ENCODE assay signal across 11 mouse cellular contexts in the genomic region with DNA sequence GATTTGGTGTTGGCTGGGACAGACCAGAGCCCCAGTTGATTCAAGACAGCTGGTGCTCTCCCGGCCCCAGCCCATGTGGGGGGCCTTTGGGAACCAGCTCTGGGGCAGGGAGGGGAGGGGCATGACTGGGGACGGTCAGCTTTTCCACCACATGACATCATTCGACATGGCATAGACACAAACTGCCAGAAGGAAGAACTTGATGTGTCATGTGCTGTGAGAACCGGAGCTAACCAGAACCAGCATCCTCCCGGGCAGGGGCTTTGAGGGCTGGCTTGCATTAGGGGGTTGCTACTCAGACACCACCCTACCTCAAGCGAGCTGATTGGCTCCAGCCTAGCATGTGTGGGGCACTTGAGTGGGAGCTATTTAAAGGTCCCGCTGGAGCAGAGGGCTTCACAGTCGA.
DNase-seq lines count a peak whose midpoint lies in the region; ATAC-seq and TF ChIP-seq lines count a peak whose summit lies in the region.
"Had no signal": no experiment of that assay in that cellular context is flagged by ENCODE, and none has a peak within 500 bp of the region (broad histone marks: within the 10 kb centered on the region; RNA-seq: fewer than 3 reads in every experiment).

No protein-coding gene starts in this region.

- no peak overlapping the region for H3K4me2 ChIP-seq in forebrain, embryonic 14.5 days (ENCODE audit: low read length)
- no peak overlapping the region for H3K4me2 ChIP-seq in lung, embryonic 15.5 days
- peak overlapping the region; percentile 12; the same call in 1 of the 2 replicates for H3K4me2 ChIP-seq in heart, embryonic 14.5 days (ENCODE audit: low read length)
- no peak overlapping the region for H3K4me2 ChIP-seq in liver, embryonic 11.5 days
- H3K4me2 ChIP-seq: midbrain, embryonic 13.5 days had no signal

- H3K27me3 ChIP-seq in forebrain, embryonic 10.5 days (ENCODE audit: poor library complexity, severe bottlenecking) = no peaks in the 10 kb centered on the region
- H3K27me3 ChIP-seq in forebrain, embryonic 14.5 days (replicated peaks; ENCODE audit: control insufficient read depth, insufficient read depth, low read length) = no peaks in the 10 kb centered on the region
- no peaks in the 10 kb centered on the region for H3K27me3 ChIP-seq in lung, embryonic 15.5 days
- H3K27me3 ChIP-seq in heart, embryonic 14.5 days (ENCODE audit: control insufficient read depth, insufficient read depth, low read length) = no peaks in the 10 kb centered on the region
- no peaks in the 10 kb centered on the region for H3K27me3 ChIP-seq in liver, embryonic 11.5 days (replicated peaks; ENCODE audit: control insufficient read depth, insufficient read depth, low read length)
- H3K27me3 ChIP-seq: midbrain, embryonic 13.5 days had no signal

- WGBS in forebrain, embryonic 10.5 days = 53% methylated on average over 8 of the region's 8 CpGs
- 76% methylated on average over 8 of the region's 8 CpGs for WGBS in forebrain, embryonic 14.5 days
- 42% methylated on average over 8 of the region's 8 CpGs for WGBS in lung, embryonic 15.5 days
- WGBS in lung, adult 2 months = 50% methylated on average over 8 of the region's 8 CpGs
- 31% methylated on average over 8 of the region's 8 CpGs for WGBS in heart, embryonic 14.5 days
- 66% methylated on average over 8 of the region's 8 CpGs for WGBS in liver, embryonic 11.5 days

- H3K4me3 ChIP-seq in forebrain, embryonic 10.5 days = no peak overlapping the region
- H3K4me3 ChIP-seq in forebrain, embryonic 14.5 days (ENCODE audit: low read depth, low read length) = no peak overlapping the region
- H3K4me3 ChIP-seq in lung, embryonic 15.5 days = no peak overlapping the region
- no peak overlapping the region for H3K4me3 ChIP-seq in lung, adult 2 months (replicated peaks; ENCODE audit: extremely low read depth, low read depth, low read length)
- H3K4me3 ChIP-seq in heart, embryonic 14.5 days (ENCODE audit: control insufficient read depth in 1 of 2, insufficient read depth in 1 of 2, low read depth in 1 of 2, low read length in 2 of 2) = no peak overlapping the region
- H3K4me3 ChIP-seq in liver, embryonic 11.5 days (ENCODE audit: low read depth, low read length) = no peak overlapping the region
- H3K4me3 ChIP-seq: midbrain, embryonic 13.5 days had no signal

- H3K9ac ChIP-seq in forebrain, embryonic 14.5 days (ENCODE audit: low read length) = no peak overlapping the region
- H3K9ac ChIP-seq in lung, embryonic 15.5 days = no peak overlapping the region
- H3K9ac ChIP-seq in heart, embryonic 14.5 days (ENCODE audit: low read length) = no peak overlapping the region
- H3K9ac ChIP-seq in liver, embryonic 11.5 days (ENCODE audit: low read depth, low read length) = no peak overlapping the region
- H3K9ac ChIP-seq: midbrain, embryonic 13.5 days had no signal

- TF ChIP-seq CTCF in lung, adult 2 months (IDR thresholded peaks at IDR 0.05; ENCODE audit: insufficient read depth, low read length) = no peak

- no peaks in the 10 kb centered on the region for H3K9me3 ChIP-seq in forebrain, embryonic 10.5 days
- no peaks in the 10 kb centered on the region for H3K9me3 ChIP-seq in forebrain, embryonic 14.5 days (replicated peaks; ENCODE audit: control insufficient read depth, low read length)
- H3K9me3 ChIP-seq in lung, embryonic 15.5 days = no peaks in the 10 kb centered on the region
- H3K9me3 ChIP-seq in heart, embryonic 14.5 days (ENCODE audit: control insufficient read depth, low read length) = no peaks in the 10 kb centered on the region
- no peaks in the 10 kb centered on the region for H3K9me3 ChIP-seq in liver, embryonic 11.5 days (ENCODE audit: control insufficient read depth, low read length)
- H3K9me3 ChIP-seq: midbrain, embryonic 13.5 days had no signal

- H3K4me1 ChIP-seq in forebrain, embryonic 10.5 days = peaks cover 21% of the 10 kb centered on the region; the same call in 1 of the 2 replicates
- H3K4me1 ChIP-seq in forebrain, embryonic 14.5 days (ENCODE audit: control insufficient read depth, insufficient read depth, low read length) = no peaks in the 10 kb centered on the region
- peaks cover 28% of the 10 kb centered on the region for H3K4me1 ChIP-seq in lung, embryonic 15.5 days
- no peaks in the 10 kb centered on the region; the same call in 1 of the 2 replicates for H3K4me1 ChIP-seq in lung, adult 2 months (ENCODE audit: control insufficient read depth, insufficient read depth, low read length)
- H3K4me1 ChIP-seq in heart, embryonic 14.5 days (ENCODE audit: control insufficient read depth in 2 of 2, insufficient read depth in 2 of 2, low read length in 2 of 2) = peaks cover 21 to 28% of the 10 kb centered on the region in 2 experiments
- no peaks in the 10 kb centered on the region for H3K4me1 ChIP-seq in liver, embryonic 11.5 days (replicated peaks; ENCODE audit: control insufficient read depth, insufficient read depth, low read length)
- H3K4me1 ChIP-seq: midbrain, embryonic 13.5 days had no signal

- no peak for ATAC-seq in forebrain, embryonic 14.5 days
- ATAC-seq in lung, embryonic 15.5 days (ENCODE audit: borderline replicate concordance, extremely low read depth, low FRiP score, low TSS enrichment) = peak; percentile 50; the same call in 1 of the 2 replicates
- ATAC-seq in heart, embryonic 14.5 days (ENCODE audit: insufficient number of reproducible peaks, insufficient read depth, low FRiP score, low read depth) = 0 out of 2 replicates have a peak, but pooled peaks have one; percentile 46
- no peak for ATAC-seq in liver, embryonic 11.5 days (replicated peaks; ENCODE audit: low FRiP score)
- ATAC-seq: midbrain, embryonic 13.5 days had no signal

- H3K27ac ChIP-seq in forebrain, embryonic 10.5 days = no peak overlapping the region; the same call in 1 of the 2 replicates
- H3K27ac ChIP-seq in forebrain, embryonic 14.5 days (ENCODE audit: low read depth, low read length) = no peak overlapping the region
- peak overlapping the region; percentile 21; the same call in 1 of the 2 replicates for H3K27ac ChIP-seq in lung, embryonic 15.5 days
- peak overlapping the region in 1 of 2 experiments; percentile 30; a peak in 2 of 4 replicates for H3K27ac ChIP-seq in heart, embryonic 14.5 days (replicated peaks in 1 of 2; ENCODE audit: control insufficient read depth in 1 of 2, insufficient read depth in 1 of 2, low read depth in 2 of 2, low read length in 2 of 2)
- no peak overlapping the region for H3K27ac ChIP-seq in liver, embryonic 11.5 days (ENCODE audit: low read depth, low read length)
- H3K27ac ChIP-seq: midbrain, embryonic 13.5 days had no signal

- TF ChIP-seq POLR2A in lung, adult 2 months (IDR thresholded peaks at IDR 0.05; ENCODE audit: borderline replicate concordance, extremely low read depth, low read depth, low read length) = no peak

- H3K36me3 ChIP-seq in forebrain, embryonic 10.5 days (replicated peaks) = peaks cover 7% of the 10 kb centered on the region; the same call in 1 of the 2 replicates
- H3K36me3 ChIP-seq in forebrain, embryonic 14.5 days (ENCODE audit: control insufficient read depth, insufficient read depth, low read length) = no peaks in the 10 kb centered on the region
- 0 out of 2 replicates have a peak, but pooled peaks cover 4% of the 10 kb centered on the region for H3K36me3 ChIP-seq in lung, embryonic 15.5 days
- H3K36me3 ChIP-seq in heart, embryonic 14.5 days (ENCODE audit: control insufficient read depth, insufficient read depth, low read length) = peaks cover 27% of the 10 kb centered on the region
- no peaks in the 10 kb centered on the region for H3K36me3 ChIP-seq in liver, embryonic 11.5 days (ENCODE audit: control insufficient read depth, insufficient read depth, low read length)
- H3K36me3 ChIP-seq: midbrain, embryonic 13.5 days had no signal

- DNase-seq in forebrain, embryonic 10.5 days (ENCODE audit: extremely low spot score, low spot score) = peak; percentile 43
- DNase-seq in forebrain, embryonic 14.5 days (ENCODE audit: low spot score) = no peak
- DNase-seq in lung, adult 2 months = no peak
- peak; percentile 58 for DNase-seq in mesoderm, embryonic 11.5 days (ENCODE audit: low read depth, low spot score)
- no peak for DNase-seq in cerebellum, adult 11 months
- DNase-seq in liver, embryonic 11.5 days (ENCODE audit: low spot score) = no peak
- DNase-seq: adrenal gland, postnatal 14 days; cerebellum, postnatal 25 days had no signal

Comparison
In these comparisons a context has a peak if more than half of its experiments do, and no peak if none do; other contexts are left out.
1. DNase-seq: peak in forebrain, embryonic 10.5 days (single experiment) and mesoderm, embryonic 11.5 days (single experiment); none in forebrain, embryonic 14.5 days (single experiment), lung, adult 2 months (single experiment), cerebellum, adult 11 months (single experiment) and liver, embryonic 11.5 days (single experiment).
2. ATAC-seq: peak in lung, embryonic 15.5 days (single experiment) and heart, embryonic 14.5 days (single experiment); none in forebrain, embryonic 14.5 days (single experiment) and liver, embryonic 11.5 days (single experiment).